Mouse (Mus musculus): ENCODE results near the gene Sh3d19. TPM values are rescaled to one million over a fixed set of nuclear protein-coding genes. Genes with fewer than 3 reads are reported as not detected.
A peak's percentile ranks its signal among the peaks of the same experiment; 100 is the strongest.
"Not testable (repeated sequence)": the region's sequence is repeated elsewhere in the genome, so short reads cannot be mapped to it uniquely, and the experiment has no call there.

Sh3d19 gene
- polyA plus RNA-seq, 1 experiment from 2014 or later, result 6.2 TPM

- H3K36me3 ChIP-seq; H3K9me3 ChIP-seq (replicated peaks); DNase-seq; H3K4me2 ChIP-seq; H3K27me3 ChIP-seq; H3K27ac ChIP-seq; H3K4me3 ChIP-seq (replicated peaks); ATAC-seq (ENCODE audit: low read depth); H3K9ac ChIP-seq: not testable (repeated sequence)
- peaks cover 49% of the 10 kb centered on the region for H3K4me1 ChIP-seq (replicated peaks)
- WGBS (ENCODE audit: insufficient replicate concordance), result 68% methylated on average over 7 of the region's 7 CpGs
Measured at GRCm38 (mm10) chr3:86104433-86104832, 133.5 kb downstream of the Sh3d19 start.

GRCm38 (mm10) chr3:86104909-86105308 lies 134.0 kb downstream of the Sh3d19 start:
- Histone ChIP-seq H3K4me3 (replicated peaks) (no peak overlapping the region), H3K27me3 (no peaks in the 10 kb centered on the region), H3K9me3 (replicated peaks) (no peaks in the 10 kb centered on the region), H3K4me1 (replicated peaks) (peaks cover 49% of the 10 kb centered on the region), H3K9ac (no peak overlapping the region), H3K36me3 (0 out of 2 replicates have a peak, but pooled peaks cover 2% of the 10 kb centered on the region), H3K27ac (no peak overlapping the region), H3K4me2 (no peak overlapping the region)
- DNase-seq, result no peak
- ATAC-seq (ENCODE audit: low read depth), result no peak
- 58% methylated on average over 4 of the region's 4 CpGs for WGBS (ENCODE audit: insufficient replicate concordance)

- no peak overlapping the region for H3K4me3 ChIP-seq (replicated peaks)
- no peaks in the 10 kb centered on the region for H3K9me3 ChIP-seq (replicated peaks)
- peaks cover 57% of the 10 kb centered on the region for H3K4me1 ChIP-seq (replicated peaks)
- no peak overlapping the region for H3K27ac ChIP-seq
- H3K4me2 ChIP-seq, result no peak overlapping the region
- 0 out of 2 replicates have a peak, but pooled peaks cover 2% of the 10 kb centered on the region for H3K36me3 ChIP-seq
- ATAC-seq (ENCODE audit: low read depth) (no peak), DNase-seq (no peak)
- no peak overlapping the region for H3K9ac ChIP-seq
- WGBS (ENCODE audit: insufficient replicate concordance), result 87% methylated on average over 8 of the region's 8 CpGs
- no peaks in the 10 kb centered on the region for H3K27me3 ChIP-seq
Measured at GRCm38 (mm10) chr3:86106086-86106632, 135.2 kb downstream of the Sh3d19 start.

DNA sequence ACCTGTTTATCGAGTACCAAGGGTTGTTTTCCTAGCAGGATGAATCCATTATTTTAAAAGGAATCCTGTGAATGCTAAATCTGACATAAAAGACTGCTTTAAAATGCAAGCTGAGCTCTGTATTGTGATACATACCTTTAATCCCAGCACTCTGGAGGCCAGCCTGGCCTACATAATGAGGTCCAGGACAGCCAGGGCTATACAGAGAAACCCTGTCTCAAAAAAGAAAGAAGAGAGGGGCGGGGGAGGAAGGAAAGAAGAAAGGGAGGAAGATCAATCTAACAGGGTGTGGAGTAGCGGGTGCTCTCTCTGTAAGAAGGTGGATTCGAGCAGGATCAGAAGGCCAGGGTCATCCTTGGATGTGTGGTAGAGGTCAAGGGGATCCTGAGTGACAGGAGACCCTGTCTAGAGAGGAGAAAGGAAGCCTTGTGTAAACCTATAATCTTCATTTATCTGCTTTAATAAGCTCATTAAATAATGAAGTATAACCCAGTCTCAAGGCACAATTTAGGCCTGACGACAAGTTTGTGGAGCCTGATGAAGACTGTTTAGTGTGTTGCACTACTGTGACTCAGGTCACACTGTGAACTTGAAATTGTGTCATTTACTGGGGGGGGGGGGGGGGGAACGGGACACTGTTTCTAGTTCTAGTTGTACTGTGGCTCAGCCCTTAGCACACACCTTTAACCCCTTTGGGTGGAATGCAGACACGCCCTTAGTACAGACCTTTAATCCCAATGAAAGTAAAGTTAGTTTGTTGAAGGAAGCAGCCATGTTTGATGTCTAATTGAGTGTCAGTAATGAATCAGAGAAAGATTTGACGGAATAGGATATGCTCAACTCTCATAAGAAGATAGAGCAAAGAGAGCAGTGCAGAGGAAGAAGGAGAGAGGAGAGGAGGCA lies 137.0 kb downstream of the Sh3d19 start:
- H3K9ac ChIP-seq, result peak overlapping the region; percentile 40
- no peak for DNase-seq
- peaks cover 74% of the 10 kb centered on the region for H3K4me1 ChIP-seq (replicated peaks)
- ATAC-seq (ENCODE audit: low read depth), result peak; percentile 49
- peak overlapping the region; percentile 58 for H3K4me2 ChIP-seq
- H3K27me3 ChIP-seq, result no peaks in the 10 kb centered on the region
- H3K4me3 ChIP-seq (replicated peaks), result no peak overlapping the region
- H3K36me3 ChIP-seq, result no peaks in the 10 kb centered on the region
- H3K9me3 ChIP-seq (replicated peaks), result no peaks in the 10 kb centered on the region
- H3K27ac ChIP-seq, result peak overlapping the region; percentile 96
- 84% methylated on average over 8 of the region's 8 CpGs for WGBS (ENCODE audit: insufficient replicate concordance)

DNA sequence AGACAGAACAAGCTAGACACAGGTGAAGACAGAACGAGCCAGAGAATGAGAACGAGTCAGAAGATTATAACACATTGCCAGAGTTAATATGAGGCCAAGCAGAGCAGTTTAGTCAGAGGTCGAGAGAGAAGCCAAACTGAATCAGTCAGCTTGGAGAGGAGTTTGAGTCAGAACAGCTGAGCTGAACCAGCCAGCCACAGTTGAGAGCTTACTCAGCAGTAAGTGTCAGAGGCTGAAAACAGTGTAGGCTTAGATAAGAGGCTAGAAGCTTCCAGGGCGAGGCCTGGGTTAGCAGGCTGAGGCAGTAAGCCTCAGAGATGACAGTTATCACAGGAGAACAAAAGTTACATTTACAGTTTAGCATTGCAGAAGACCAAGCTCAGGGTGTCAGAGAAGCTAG lies 137.7 kb downstream of the Sh3d19 start:
- Histone ChIP-seq H3K27ac (peak overlapping the region; percentile 96), H3K4me1 (replicated peaks) (peaks cover 76% of the 10 kb centered on the region), H3K4me3 (replicated peaks) (no peak overlapping the region; the same call in 1 of the 2 replicates), H3K9ac (peak overlapping the region; percentile 70), H3K27me3 (no peaks in the 10 kb centered on the region), H3K4me2 (peak overlapping the region; percentile 58), H3K9me3 (replicated peaks) (no peaks in the 10 kb centered on the region), H3K36me3 (no peaks in the 10 kb centered on the region)
- peak; percentile 98 for ATAC-seq (ENCODE audit: low read depth)
- WGBS (ENCODE audit: insufficient replicate concordance), result 39% methylated on average over 4 of the region's 4 CpGs
- DNase-seq, result peak; percentile 77

DNA sequence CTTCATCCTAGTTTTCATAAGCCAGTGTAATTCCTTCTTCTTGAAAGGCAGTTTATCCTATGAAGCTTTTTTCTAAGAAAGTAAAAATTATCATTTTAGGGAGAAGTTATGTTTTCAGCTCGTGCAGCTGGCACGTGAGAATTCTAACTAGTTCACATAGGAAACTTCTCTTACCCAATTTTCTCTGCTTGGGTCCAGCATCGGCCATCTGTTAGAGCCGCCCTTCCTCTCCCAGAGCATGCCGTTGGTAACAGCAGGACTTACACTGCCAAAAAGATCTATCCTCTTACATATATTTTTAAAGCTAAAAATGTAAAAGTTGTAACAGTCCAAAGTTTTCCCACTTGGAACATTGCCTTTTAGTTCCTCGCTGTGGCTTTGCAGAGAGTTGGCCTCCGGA lies 138.2 kb downstream of the Sh3d19 start:
- Histone ChIP-seq H3K27me3 (no peaks in the 10 kb centered on the region), H3K4me2 (peak overlapping the region; percentile 58), H3K4me3 (replicated peaks) (no peak overlapping the region; the same call in 1 of the 2 replicates), H3K9ac (peak overlapping the region; percentile 70), H3K27ac (peak overlapping the region; percentile 96), H3K4me1 (replicated peaks) (peaks cover 71% of the 10 kb centered on the region), H3K9me3 (replicated peaks) (no peaks in the 10 kb centered on the region), H3K36me3 (no peaks in the 10 kb centered on the region)
- 61% methylated on average over 7 of the region's 7 CpGs for WGBS (ENCODE audit: insufficient replicate concordance)
- ATAC-seq (ENCODE audit: low read depth), result no peak
- no peak for DNase-seq

DNA sequence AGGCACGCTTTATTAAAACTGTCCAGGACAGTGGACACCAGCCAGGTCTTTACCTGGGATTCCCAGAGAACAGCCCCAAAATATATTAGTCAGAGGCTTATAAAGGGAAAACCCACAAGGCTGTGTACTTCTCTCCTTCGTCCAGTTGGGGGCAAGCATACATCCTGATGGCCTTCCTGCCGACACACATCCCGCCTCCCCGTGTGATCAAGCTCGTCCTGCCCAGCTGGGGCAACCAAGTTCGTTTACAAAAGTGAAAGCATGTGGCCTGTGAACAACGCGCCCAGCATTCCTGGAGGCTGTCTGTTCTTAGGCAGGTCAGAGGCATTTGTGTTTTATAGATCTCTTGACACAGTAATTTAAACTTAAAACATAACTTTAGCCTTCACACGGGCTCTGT lies 139.2 kb downstream of the Sh3d19 start:
- 14% methylated on average over 10 of the region's 10 CpGs for WGBS (ENCODE audit: insufficient replicate concordance)
- H3K27ac ChIP-seq, result peak overlapping the region; percentile 96
- peak overlapping the region; percentile 58 for H3K4me2 ChIP-seq
- peak overlapping the region; percentile 70 for H3K9ac ChIP-seq
- peaks cover 65% of the 10 kb centered on the region for H3K4me1 ChIP-seq (replicated peaks)
- ATAC-seq (ENCODE audit: low read depth) (peak; percentile 56), DNase-seq (peak; percentile 58)
- H3K9me3 ChIP-seq (replicated peaks), result no peaks in the 10 kb centered on the region
- H3K36me3 ChIP-seq, result peaks cover 3% of the 10 kb centered on the region; the same call in 1 of the 2 replicates
- H3K4me3 ChIP-seq (replicated peaks), result peak overlapping the region; percentile 32
- no peaks in the 10 kb centered on the region for H3K27me3 ChIP-seq

- Histone ChIP-seq H3K27ac (peak overlapping the region; percentile 13; the same call in 1 of the 2 replicates), H3K27me3 (no peaks in the 10 kb centered on the region), H3K9me3 (replicated peaks) (no peaks in the 10 kb centered on the region), H3K4me3 (replicated peaks) (no peak overlapping the region), H3K36me3 (peaks cover 16% of the 10 kb centered on the region), H3K4me2 (no peak overlapping the region), H3K4me1 (replicated peaks) (peaks cover 51% of the 10 kb centered on the region), H3K9ac (0 out of 2 replicates have a peak overlapping the region, but pooled peaks have one; percentile 7)
- ATAC-seq (ENCODE audit: low read depth) (no peak), DNase-seq (no peak)
- 48% methylated on average over 7 of the region's 7 CpGs for WGBS (ENCODE audit: insufficient replicate concordance)
Measured at GRCm38 (mm10) chr3:86112766-86113165, 141.9 kb downstream of the Sh3d19 start.

DNA sequence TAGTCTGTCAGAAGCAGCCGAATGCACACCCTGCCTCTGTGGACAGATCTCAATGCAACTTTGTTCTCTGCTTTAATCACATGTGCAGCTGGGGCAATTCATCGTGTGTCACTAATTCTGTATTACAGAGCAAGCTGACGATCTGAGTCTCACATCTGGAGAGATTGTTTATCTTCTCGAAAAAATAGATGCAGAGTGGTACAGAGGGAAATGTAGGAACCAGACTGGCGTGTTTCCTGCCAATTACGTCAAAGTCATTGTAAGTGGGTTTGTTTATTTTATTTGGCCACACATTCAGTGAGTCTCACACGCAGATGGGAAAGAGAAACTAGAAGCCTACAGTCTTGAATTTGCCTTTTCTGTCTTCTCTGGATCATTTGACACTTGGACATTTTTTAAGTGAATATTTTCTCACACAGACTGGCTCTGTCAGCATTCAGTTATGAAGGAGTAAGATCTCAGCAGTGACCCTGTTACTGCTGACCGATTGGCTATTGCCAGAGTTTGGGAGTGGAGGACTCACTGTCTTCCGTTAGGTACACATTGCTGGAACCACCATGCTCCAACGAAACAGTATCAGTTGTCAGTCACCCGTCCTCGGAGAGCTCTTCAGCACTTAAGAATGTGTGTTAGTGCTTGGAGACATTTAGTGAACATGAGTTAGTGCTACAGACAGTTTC lies 143.9 kb downstream of the Sh3d19 start:
- H3K9ac ChIP-seq, result no peak overlapping the region
- peaks cover 32% of the 10 kb centered on the region for H3K4me1 ChIP-seq (replicated peaks)
- 68% methylated on average over 12 of the region's 12 CpGs for WGBS (ENCODE audit: insufficient replicate concordance)
- no peaks in the 10 kb centered on the region for H3K27me3 ChIP-seq
- H3K4me3 ChIP-seq (replicated peaks), result no peak overlapping the region
- peaks cover 16% of the 10 kb centered on the region for H3K36me3 ChIP-seq
- no peaks in the 10 kb centered on the region for H3K9me3 ChIP-seq (replicated peaks)
- no peak overlapping the region for H3K4me2 ChIP-seq
- H3K27ac ChIP-seq, result 0 out of 2 replicates have a peak overlapping the region, but pooled peaks have one; percentile 4
- ATAC-seq (ENCODE audit: low read depth), result no peak
- no peak for DNase-seq

DNA sequence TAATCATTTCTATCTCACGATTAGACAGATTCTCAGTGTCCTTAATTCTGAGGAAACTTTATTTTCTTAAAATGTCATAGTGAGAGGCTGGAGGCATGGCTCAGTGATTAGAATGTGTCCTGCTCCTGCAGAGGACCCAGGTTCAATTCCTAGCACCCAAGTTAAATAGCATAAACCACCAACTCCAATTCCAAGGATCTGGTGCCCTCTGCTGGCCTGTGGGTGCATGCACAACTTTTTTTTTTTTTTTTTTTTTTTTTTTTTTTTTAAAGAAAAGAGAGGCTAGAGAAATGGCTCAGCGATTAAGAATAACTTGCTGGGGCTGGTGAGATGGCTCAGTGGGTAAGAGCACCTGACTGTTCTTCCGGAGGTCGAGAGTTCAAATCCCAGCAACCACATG lies 146.0 kb downstream of the Sh3d19 start:
- no peaks in the 10 kb centered on the region for H3K27me3 ChIP-seq
- H3K4me3 ChIP-seq (replicated peaks), result no peak overlapping the region
- H3K27ac ChIP-seq, result no peak overlapping the region
- H3K36me3 ChIP-seq, result peaks cover 21% of the 10 kb centered on the region
- 76% methylated on average over 4 of the region's 4 CpGs for WGBS (ENCODE audit: insufficient replicate concordance)
- no peak for ATAC-seq (ENCODE audit: low read depth)
- H3K4me1 ChIP-seq (replicated peaks), result peaks cover 13% of the 10 kb centered on the region
- no peak for DNase-seq
- no peak overlapping the region for H3K9ac ChIP-seq
- H3K9me3 ChIP-seq (replicated peaks), result no peaks in the 10 kb centered on the region
- H3K4me2 ChIP-seq, result no peak overlapping the region

Measured in liver, embryonic 13.5 days (tissue).